ENCODE assay signal across 7 mouse cellular contexts in genomic region chr7:123123665-123124298, GRCm38 (mm10). TPM values are rescaled to one million over a fixed set of nuclear protein-coding genes. Genes with fewer than 3 reads are reported as not detected.
A peak's percentile ranks its signal among the peaks of the same experiment; 100 is the strongest.
DNase-seq lines count a peak whose midpoint lies in the region; ATAC-seq lines count a peak whose summit lies in the region.

Tnrc6a (plus strand) TSS chr7:123123885.

- H3K4me1 ChIP-seq in embryonic facial prominence, embryonic 11.5 days (ENCODE audit: control insufficient read depth, insufficient read depth, low read length), result no peaks in the 10 kb centered on the region
- no peaks in the 10 kb centered on the region for H3K4me1 ChIP-seq in limb, embryonic 11.5 days (ENCODE audit: control insufficient read depth, insufficient read depth, low read length)
- H3K4me1 ChIP-seq in midbrain, embryonic 14.5 days (ENCODE audit: control insufficient read depth, insufficient read depth, low read length), result peaks cover 20% of the 10 kb centered on the region

- peak within 1 kb of the TSS; percentile 54 for H3K4me2 ChIP-seq in embryonic facial prominence, embryonic 11.5 days (ENCODE audit: low read depth, low read length)
- H3K4me2 ChIP-seq in limb, embryonic 11.5 days (ENCODE audit: low read depth, severe bottlenecking), result peak within 1 kb of the TSS; percentile 44
- H3K4me2 ChIP-seq in midbrain, embryonic 14.5 days (ENCODE audit: low read length), result peak within 1 kb of the TSS; percentile 75

- peak; percentile 97 for DNase-seq in adrenal gland, postnatal 14 days
- DNase-seq in embryonic facial prominence, embryonic 11.5 days (ENCODE audit: low spot score), result peak; percentile 92
- DNase-seq in heart, adult 11 months, result peak; percentile 99
- DNase-seq in kidney, adult 18-20 months, result peak; percentile 98
- DNase-seq in limb, embryonic 11.5 days (ENCODE audit: low spot score), result peak; percentile 95
- peak; percentile 95 for DNase-seq in midbrain, embryonic 14.5 days
- peak; percentile 86 to 91 for DNase-seq in spleen, adult 18-20 months

- peak within 1 kb of the TSS; percentile 95 for H3K27ac ChIP-seq in embryonic facial prominence, embryonic 11.5 days (replicated peaks; ENCODE audit: low read depth, low read length)
- peak within 1 kb of the TSS; percentile 95 for H3K27ac ChIP-seq in limb, embryonic 11.5 days (replicated peaks; ENCODE audit: low read depth, low read length)
- H3K27ac ChIP-seq in midbrain, embryonic 14.5 days (replicated peaks; ENCODE audit: low read depth, low read length), result peak within 1 kb of the TSS; percentile 97

- H3K4me3 ChIP-seq in embryonic facial prominence, embryonic 11.5 days (ENCODE audit: low read depth, low read length), result peak within 1 kb of the TSS; percentile 100
- H3K4me3 ChIP-seq in limb, embryonic 11.5 days (ENCODE audit: low read depth, low read length), result peak within 1 kb of the TSS; percentile 95
- H3K4me3 ChIP-seq in midbrain, embryonic 14.5 days (replicated peaks; ENCODE audit: low read depth, low read length), result peak within 1 kb of the TSS; percentile 98

- H3K36me3 ChIP-seq in embryonic facial prominence, embryonic 11.5 days (replicated peaks; ENCODE audit: control insufficient read depth, insufficient read depth, low read depth, low read length), result no peaks in the 10 kb centered on the region
- no peaks in the 10 kb centered on the region for H3K36me3 ChIP-seq in limb, embryonic 11.5 days (ENCODE audit: control insufficient read depth, insufficient read depth, low read length)
- H3K36me3 ChIP-seq in midbrain, embryonic 14.5 days (ENCODE audit: control insufficient read depth, insufficient read depth, low read length), result peaks cover 5% of the 10 kb centered on the region; the same call in 1 of the 2 replicates

- no peaks in the 10 kb centered on the region for H3K9me3 ChIP-seq in embryonic facial prominence, embryonic 11.5 days (replicated peaks; ENCODE audit: control insufficient read depth, low read length)
- H3K9me3 ChIP-seq in limb, embryonic 11.5 days (ENCODE audit: control insufficient read depth, low read length), result no peaks in the 10 kb centered on the region
- no peaks in the 10 kb centered on the region for H3K9me3 ChIP-seq in midbrain, embryonic 14.5 days (ENCODE audit: control insufficient read depth, low read length)

- WGBS in embryonic facial prominence, embryonic 11.5 days, result under 1% methylated on average over 54 of the region's 55 CpGs
- under 1% methylated on average over 52 of the region's 55 CpGs for WGBS in limb, embryonic 11.5 days
- under 1% methylated on average over 55 of the region's 55 CpGs for WGBS in midbrain, embryonic 14.5 days

- peak within 1 kb of the TSS; percentile 99 for H3K9ac ChIP-seq in embryonic facial prominence, embryonic 11.5 days (replicated peaks; ENCODE audit: low read length)
- peak within 1 kb of the TSS; percentile 99 for H3K9ac ChIP-seq in limb, embryonic 11.5 days (ENCODE audit: low read length)
- peak within 1 kb of the TSS; percentile 96 for H3K9ac ChIP-seq in midbrain, embryonic 14.5 days (replicated peaks; ENCODE audit: low read length)

- peak; percentile 88 for ATAC-seq in embryonic facial prominence, embryonic 11.5 days (replicated peaks; ENCODE audit: insufficient number of reproducible peaks, low FRiP score, low TSS enrichment, low read depth)
- ATAC-seq in limb, embryonic 11.5 days (ENCODE audit: insufficient number of reproducible peaks, low FRiP score, low TSS enrichment, low read depth), result peak; percentile 90
- ATAC-seq in midbrain, embryonic 14.5 days (ENCODE audit: low FRiP score, low TSS enrichment), result peak; percentile 93

- H3K27me3 ChIP-seq in embryonic facial prominence, embryonic 11.5 days (ENCODE audit: control insufficient read depth, insufficient read depth, low read length), result no peaks in the 10 kb centered on the region
- H3K27me3 ChIP-seq in limb, embryonic 11.5 days (ENCODE audit: control insufficient read depth, insufficient read depth, low read length), result no peaks in the 10 kb centered on the region
- no peaks in the 10 kb centered on the region for H3K27me3 ChIP-seq in midbrain, embryonic 14.5 days (ENCODE audit: control insufficient read depth, insufficient read depth, low read length)

RNA-seq across cellular contexts. Expression of gene Tnrc6a, which starts in this region (rescaled TPM):
- 57.5 and 68.3 TPM in 2 replicates for total RNA-seq in adrenal gland, postnatal 14 days (2021)
- polyA plus RNA-seq in embryonic facial prominence, embryonic 11.5 days (2014; fragmentation: Nextera tagmentation; extraction: Ambion mirVana), result 44.3 and 45.9 TPM in 2 replicates
- polyA plus RNA-seq in limb, embryonic 11.5 days (2014; fragmentation: Nextera tagmentation; extraction: Ambion mirVana), result 69.2 and 70.0 TPM in 2 replicates
- 50.0 and 59.4 TPM in 2 replicates for polyA plus RNA-seq in midbrain, embryonic 14.5 days (2014; fragmentation: Nextera tagmentation; extraction: Ambion mirVana)

Comparison
In these comparisons a context has a peak if more than half of its experiments do, and no peak if none do; other contexts are left out.
1. Peak in every context shown above with its lines: DNase-seq, ATAC-seq, H3K4me3 ChIP-seq and H3K27ac ChIP-seq.